Mouse (Mus musculus): ENCODE results near the gene Ccdc87. TPM values are rescaled to one million over a fixed set of nuclear protein-coding genes. Genes with fewer than 3 reads are reported as not detected.

Gene Ccdc87
- polyA plus RNA-seq, 1 experiment from 2014 or later, result not detected

GRCm38 (mm10) chr19:4820678-4821303, 18.4 kb upstream of the Ccdc87 start:
- DNase-seq (ENCODE audit: low spot score) (no peak), ATAC-seq (replicated peaks; ENCODE audit: insufficient number of reproducible peaks, low FRiP score, low TSS enrichment, low read depth) (no peak)
- Histone ChIP-seq H3K27ac (replicated peaks; ENCODE audit: low read depth, low read length) (no peak overlapping the region), H3K27me3 (ENCODE audit: control insufficient read depth, insufficient read depth, low read length) (no peaks in the 10 kb centered on the region), H3K4me2 (ENCODE audit: low read depth, low read length) (no peak overlapping the region), H3K9ac (replicated peaks; ENCODE audit: low read length) (no peak overlapping the region), H3K36me3 (replicated peaks; ENCODE audit: control insufficient read depth, insufficient read depth, low read depth, low read length) (no peaks in the 10 kb centered on the region), H3K4me3 (ENCODE audit: low read depth, low read length) (no peak overlapping the region), H3K4me1 (ENCODE audit: control insufficient read depth, insufficient read depth, low read length) (no peaks in the 10 kb centered on the region), H3K9me3 (replicated peaks; ENCODE audit: control insufficient read depth, low read length) (no peaks in the 10 kb centered on the region)
- 90% methylated on average over 5 of the region's 5 CpGs for WGBS

- H3K27me3 ChIP-seq (ENCODE audit: control insufficient read depth, insufficient read depth, low read length), result no peaks in the 10 kb centered on the region
- no peak overlapping the region for H3K4me2 ChIP-seq (ENCODE audit: low read depth, low read length)
- no peak overlapping the region for H3K27ac ChIP-seq (replicated peaks; ENCODE audit: low read depth, low read length)
- WGBS, result 53% methylated on average over 16 of the region's 16 CpGs
- H3K36me3 ChIP-seq (replicated peaks; ENCODE audit: control insufficient read depth, insufficient read depth, low read depth, low read length), result no peaks in the 10 kb centered on the region
- DNase-seq (ENCODE audit: low spot score), result peak; percentile 8
- H3K4me1 ChIP-seq (ENCODE audit: control insufficient read depth, insufficient read depth, low read length), result no peaks in the 10 kb centered on the region
- no peak overlapping the region for H3K4me3 ChIP-seq (ENCODE audit: low read depth, low read length)
- H3K9ac ChIP-seq (replicated peaks; ENCODE audit: low read length), result no peak overlapping the region
- no peaks in the 10 kb centered on the region for H3K9me3 ChIP-seq (replicated peaks; ENCODE audit: control insufficient read depth, low read length)
- ATAC-seq (replicated peaks; ENCODE audit: insufficient number of reproducible peaks, low FRiP score, low TSS enrichment, low read depth), result no peak
These were observed 10.6 kb upstream of the Ccdc87 start for GRCm38 (mm10) chr19:4828444-4829114.

GRCm38 (mm10) chr19:4829156-4829555, 10.0 kb upstream of the Ccdc87 start:
- no peaks in the 10 kb centered on the region for H3K9me3 ChIP-seq (replicated peaks; ENCODE audit: control insufficient read depth, low read length)
- DNase-seq (ENCODE audit: low spot score) (no peak), ATAC-seq (replicated peaks; ENCODE audit: insufficient number of reproducible peaks, low FRiP score, low TSS enrichment, low read depth) (no peak)
- no peak overlapping the region for H3K4me3 ChIP-seq (ENCODE audit: low read depth, low read length)
- 70% methylated on average over 7 of the region's 7 CpGs for WGBS
- no peaks in the 10 kb centered on the region for H3K36me3 ChIP-seq (replicated peaks; ENCODE audit: control insufficient read depth, insufficient read depth, low read depth, low read length)
- no peak overlapping the region for H3K27ac ChIP-seq (replicated peaks; ENCODE audit: low read depth, low read length)
- H3K4me1 ChIP-seq (ENCODE audit: control insufficient read depth, insufficient read depth, low read length), result no peaks in the 10 kb centered on the region
- H3K9ac ChIP-seq (replicated peaks; ENCODE audit: low read length), result no peak overlapping the region
- no peaks in the 10 kb centered on the region for H3K27me3 ChIP-seq (ENCODE audit: control insufficient read depth, insufficient read depth, low read length)
- H3K4me2 ChIP-seq (ENCODE audit: low read depth, low read length), result no peak overlapping the region

GRCm38 (mm10) chr19:4833977-4834376, 5.2 kb upstream of the Ccdc87 start:
- Histone ChIP-seq H3K27me3 (ENCODE audit: control insufficient read depth, insufficient read depth, low read length) (no peaks in the 10 kb centered on the region), H3K36me3 (replicated peaks; ENCODE audit: control insufficient read depth, insufficient read depth, low read depth, low read length) (no peaks in the 10 kb centered on the region), H3K4me3 (ENCODE audit: low read depth, low read length) (no peak overlapping the region), H3K9me3 (replicated peaks; ENCODE audit: control insufficient read depth, low read length) (no peaks in the 10 kb centered on the region), H3K4me1 (ENCODE audit: control insufficient read depth, insufficient read depth, low read length) (no peaks in the 10 kb centered on the region), H3K27ac (replicated peaks; ENCODE audit: low read depth, low read length) (no peak overlapping the region), H3K9ac (replicated peaks; ENCODE audit: low read length) (no peak overlapping the region), H3K4me2 (ENCODE audit: low read depth, low read length) (no peak overlapping the region)
- WGBS, result 79% methylated on average over 8 of the region's 8 CpGs
- ATAC-seq (replicated peaks; ENCODE audit: insufficient number of reproducible peaks, low FRiP score, low TSS enrichment, low read depth) (no peak), DNase-seq (ENCODE audit: low spot score) (no peak)

GRCm38 (mm10) chr19:4836096-4836495, 3.1 kb upstream of the Ccdc87 start:
- Histone ChIP-seq H3K4me2 (ENCODE audit: low read depth, low read length) (no peak overlapping the region), H3K9ac (replicated peaks; ENCODE audit: low read length) (no peak overlapping the region; the same call in 1 of the 2 replicates), H3K4me3 (ENCODE audit: low read depth, low read length) (no peak overlapping the region), H3K4me1 (ENCODE audit: control insufficient read depth, insufficient read depth, low read length) (no peaks in the 10 kb centered on the region), H3K27ac (replicated peaks; ENCODE audit: low read depth, low read length) (no peak overlapping the region), H3K36me3 (replicated peaks; ENCODE audit: control insufficient read depth, insufficient read depth, low read depth, low read length) (no peaks in the 10 kb centered on the region), H3K27me3 (ENCODE audit: control insufficient read depth, insufficient read depth, low read length) (peaks cover 3% of the 10 kb centered on the region), H3K9me3 (replicated peaks; ENCODE audit: control insufficient read depth, low read length) (no peaks in the 10 kb centered on the region)
- 77% methylated on average over 2 of the region's 2 CpGs for WGBS
- ATAC-seq (replicated peaks; ENCODE audit: insufficient number of reproducible peaks, low FRiP score, low TSS enrichment, low read depth) (no peak), DNase-seq (ENCODE audit: low spot score) (no peak)

GRCm38 (mm10) chr19:4837049-4837448, 2.1 kb upstream of the Ccdc87 start:
- Histone ChIP-seq H3K4me2 (ENCODE audit: low read depth, low read length) (no peak overlapping the region), H3K27ac (replicated peaks; ENCODE audit: low read depth, low read length) (no peak overlapping the region), H3K27me3 (ENCODE audit: control insufficient read depth, insufficient read depth, low read length) (peaks cover 3% of the 10 kb centered on the region), H3K4me1 (ENCODE audit: control insufficient read depth, insufficient read depth, low read length) (no peaks in the 10 kb centered on the region), H3K4me3 (ENCODE audit: low read depth, low read length) (no peak overlapping the region), H3K9ac (replicated peaks; ENCODE audit: low read length) (no peak overlapping the region), H3K9me3 (replicated peaks; ENCODE audit: control insufficient read depth, low read length) (no peaks in the 10 kb centered on the region), H3K36me3 (replicated peaks; ENCODE audit: control insufficient read depth, insufficient read depth, low read depth, low read length) (no peaks in the 10 kb centered on the region)
- DNase-seq (ENCODE audit: low spot score), result no peak
- 92% methylated on average over 6 of the region's 6 CpGs for WGBS
- ATAC-seq (replicated peaks; ENCODE audit: insufficient number of reproducible peaks, low FRiP score, low TSS enrichment, low read depth), result no peak

GRCm38 (mm10) chr19:4838526-4839140, 533 bp upstream of the Ccdc87 start:
- peaks cover 3% of the 10 kb centered on the region for H3K27me3 ChIP-seq (ENCODE audit: control insufficient read depth, insufficient read depth, low read length)
- no peak overlapping the region for H3K27ac ChIP-seq (replicated peaks; ENCODE audit: low read depth, low read length)
- peak overlapping the region; percentile 64 for H3K4me3 ChIP-seq (ENCODE audit: low read depth, low read length)
- WGBS, result 33% methylated on average over 10 of the region's 10 CpGs
- no peaks in the 10 kb centered on the region for H3K4me1 ChIP-seq (ENCODE audit: control insufficient read depth, insufficient read depth, low read length)
- H3K9me3 ChIP-seq (replicated peaks; ENCODE audit: control insufficient read depth, low read length), result no peaks in the 10 kb centered on the region
- H3K9ac ChIP-seq (replicated peaks; ENCODE audit: low read length), result peak overlapping the region; percentile 79
- ATAC-seq (replicated peaks; ENCODE audit: insufficient number of reproducible peaks, low FRiP score, low TSS enrichment, low read depth), result 0 out of 2 replicates have a peak, but pooled peaks have one; percentile 7
- peak; percentile 4 for DNase-seq (ENCODE audit: low spot score)
- peak overlapping the region; percentile 92 for H3K4me2 ChIP-seq (ENCODE audit: low read depth, low read length)
- H3K36me3 ChIP-seq (replicated peaks; ENCODE audit: control insufficient read depth, insufficient read depth, low read depth, low read length), result no peaks in the 10 kb centered on the region

GRCm38 (mm10) chr19:4840848-4841247, 1.7 kb downstream of the Ccdc87 start:
- peaks cover 3% of the 10 kb centered on the region for H3K27me3 ChIP-seq (ENCODE audit: control insufficient read depth, insufficient read depth, low read length)
- no peak for ATAC-seq (replicated peaks; ENCODE audit: insufficient number of reproducible peaks, low FRiP score, low TSS enrichment, low read depth)

More at GRCm38 (mm10) chr19:4840848-4841247, 1.7 kb downstream of the Ccdc87 start:
- Histone ChIP-seq H3K4me2 (ENCODE audit: low read depth, low read length) (no peak overlapping the region), H3K27ac (replicated peaks; ENCODE audit: low read depth, low read length) (no peak overlapping the region), H3K9ac (replicated peaks; ENCODE audit: low read length) (no peak overlapping the region), H3K9me3 (replicated peaks; ENCODE audit: control insufficient read depth, low read length) (no peaks in the 10 kb centered on the region), H3K4me1 (ENCODE audit: control insufficient read depth, insufficient read depth, low read length) (no peaks in the 10 kb centered on the region), H3K4me3 (ENCODE audit: low read depth, low read length) (no peak overlapping the region), H3K36me3 (replicated peaks; ENCODE audit: control insufficient read depth, insufficient read depth, low read depth, low read length) (no peaks in the 10 kb centered on the region)
- no peak for DNase-seq (ENCODE audit: low spot score)
- 84% methylated on average over 9 of the region's 9 CpGs for WGBS
